Mouse (Mus musculus): Measurements from ENCODE around the gene Cd9. TPM values are rescaled to one million over a fixed set of nuclear protein-coding genes. Genes with fewer than 3 reads are reported as not detected.

Cd9 gene
- polyA plus RNA-seq, 1 experiment from 2014 or later, result 43.7 TPM

GRCm38 (mm10) chr6:125430358-125430958 is 64.1 kb downstream of the Cd9 start:
- 11% methylated on average over 14 of the region's 14 CpGs for WGBS

GRCm38 (mm10) chr6:125429741-125430140 is 64.8 kb downstream of the Cd9 start:
- no peak overlapping the region for H3K4me2 ChIP-seq (ENCODE audit: low read depth)
- H3K27ac ChIP-seq (ENCODE audit: low read depth, low read length), result no peak overlapping the region
- H3K36me3 ChIP-seq (ENCODE audit: control insufficient read depth, insufficient read depth, low read length), result no peaks in the 10 kb centered on the region
- no peaks in the 10 kb centered on the region for H3K9me3 ChIP-seq (ENCODE audit: control insufficient read depth, low read length)
- no peak for DNase-seq (ENCODE audit: low spot score)
- no peaks in the 10 kb centered on the region for H3K27me3 ChIP-seq (ENCODE audit: control insufficient read depth, insufficient read depth, low read length)
- H3K9ac ChIP-seq (ENCODE audit: low read length), result no peak overlapping the region
- ATAC-seq (ENCODE audit: insufficient read depth, low FRiP score, low TSS enrichment), result no peak
- WGBS, result 91% methylated on average over 6 of the region's 6 CpGs
- no peak overlapping the region for H3K4me3 ChIP-seq (ENCODE audit: low read depth, low read length)
- no peaks in the 10 kb centered on the region for H3K4me1 ChIP-seq (ENCODE audit: control insufficient read depth, insufficient read depth, low read length)

More at GRCm38 (mm10) chr6:125430358-125430958, 64.1 kb downstream of the Cd9 start:
- no peak overlapping the region for H3K27ac ChIP-seq (ENCODE audit: low read depth, low read length)
- no peaks in the 10 kb centered on the region for H3K36me3 ChIP-seq (ENCODE audit: control insufficient read depth, insufficient read depth, low read length)
- no peak for ATAC-seq (ENCODE audit: insufficient read depth, low FRiP score, low TSS enrichment)
- H3K4me1 ChIP-seq (ENCODE audit: control insufficient read depth, insufficient read depth, low read length), result no peaks in the 10 kb centered on the region
- H3K9me3 ChIP-seq (ENCODE audit: control insufficient read depth, low read length), result no peaks in the 10 kb centered on the region
- H3K4me3 ChIP-seq (ENCODE audit: low read depth, low read length), result no peak overlapping the region
- DNase-seq (ENCODE audit: low spot score), result no peak
- H3K9ac ChIP-seq (ENCODE audit: low read length), result no peak overlapping the region
- no peaks in the 10 kb centered on the region for H3K27me3 ChIP-seq (ENCODE audit: control insufficient read depth, insufficient read depth, low read length)
- H3K4me2 ChIP-seq (ENCODE audit: low read depth), result no peak overlapping the region

GRCm38 (mm10) chr6:125426383-125427360 is 67.9 kb downstream of the Cd9 start:
- H3K4me3 ChIP-seq (ENCODE audit: low read depth, low read length), result peak overlapping the region; percentile 38
- H3K9ac ChIP-seq (ENCODE audit: low read length), result peak overlapping the region; percentile 65
- H3K4me2 ChIP-seq (ENCODE audit: low read depth), result peak overlapping the region; percentile 88
- H3K9me3 ChIP-seq (ENCODE audit: control insufficient read depth, low read length), result no peaks in the 10 kb centered on the region
- no peaks in the 10 kb centered on the region for H3K36me3 ChIP-seq (ENCODE audit: control insufficient read depth, insufficient read depth, low read length)
- no peaks in the 10 kb centered on the region; the same call in 1 of the 2 replicates for H3K4me1 ChIP-seq (ENCODE audit: control insufficient read depth, insufficient read depth, low read length)
- DNase-seq (ENCODE audit: low spot score), result peak; percentile 87
- H3K27me3 ChIP-seq (ENCODE audit: control insufficient read depth, insufficient read depth, low read length), result no peaks in the 10 kb centered on the region
- H3K27ac ChIP-seq (ENCODE audit: low read depth, low read length), result 0 out of 2 replicates have a peak overlapping the region, but pooled peaks have one; percentile 14
- WGBS, result 3% methylated on average over 25 of the region's 25 CpGs
- peak; percentile 86 for ATAC-seq (ENCODE audit: insufficient read depth, low FRiP score, low TSS enrichment)

- no peak for ATAC-seq (ENCODE audit: insufficient read depth, low FRiP score, low TSS enrichment)
- H3K36me3 ChIP-seq (ENCODE audit: control insufficient read depth, insufficient read depth, low read length), result no peaks in the 10 kb centered on the region
- H3K27me3 ChIP-seq (ENCODE audit: control insufficient read depth, insufficient read depth, low read length), result no peaks in the 10 kb centered on the region
- H3K27ac ChIP-seq (ENCODE audit: low read depth, low read length), result no peak overlapping the region
- H3K9ac ChIP-seq (ENCODE audit: low read length), result no peak overlapping the region
- H3K4me2 ChIP-seq (ENCODE audit: low read depth), result no peak overlapping the region
- H3K4me1 ChIP-seq (ENCODE audit: control insufficient read depth, insufficient read depth, low read length), result no peaks in the 10 kb centered on the region; the same call in 1 of the 2 replicates
- no peak for DNase-seq (ENCODE audit: low spot score)
- no peaks in the 10 kb centered on the region for H3K9me3 ChIP-seq (ENCODE audit: control insufficient read depth, low read length)
- no peak overlapping the region for H3K4me3 ChIP-seq (ENCODE audit: low read depth, low read length)
- 57% methylated on average over 15 of the region's 15 CpGs for WGBS
Observed at GRCm38 (mm10) chr6:125425205-125426090, 69.1 kb downstream of the Cd9 start.

- no peak for DNase-seq (ENCODE audit: low spot score)
- WGBS, result 72% methylated on average over 3 of the region's 3 CpGs
- H3K9ac ChIP-seq (ENCODE audit: low read length), result no peak overlapping the region
- H3K27me3 ChIP-seq (ENCODE audit: control insufficient read depth, insufficient read depth, low read length), result no peaks in the 10 kb centered on the region
- no peaks in the 10 kb centered on the region; the same call in 1 of the 2 replicates for H3K4me1 ChIP-seq (ENCODE audit: control insufficient read depth, insufficient read depth, low read length)
- ATAC-seq (ENCODE audit: insufficient read depth, low FRiP score, low TSS enrichment), result no peak
- H3K4me2 ChIP-seq (ENCODE audit: low read depth), result no peak overlapping the region
- H3K4me3 ChIP-seq (ENCODE audit: low read depth, low read length), result no peak overlapping the region
- no peaks in the 10 kb centered on the region for H3K9me3 ChIP-seq (ENCODE audit: control insufficient read depth, low read length)
- H3K36me3 ChIP-seq (ENCODE audit: control insufficient read depth, insufficient read depth, low read length), result no peaks in the 10 kb centered on the region
- H3K27ac ChIP-seq (ENCODE audit: low read depth, low read length), result no peak overlapping the region
Observed at GRCm38 (mm10) chr6:125424156-125424555, 70.4 kb downstream of the Cd9 start.

- DNase-seq (ENCODE audit: low spot score), result no peak
Observed at GRCm38 (mm10) chr6:125423507-125423906, 71.1 kb downstream of the Cd9 start.

GRCm38 (mm10) chr6:125423099-125423498 is 71.5 kb downstream of the Cd9 start:
- Histone ChIP-seq H3K9ac (ENCODE audit: low read length) (no peak overlapping the region), H3K9me3 (ENCODE audit: control insufficient read depth, low read length) (no peaks in the 10 kb centered on the region), H3K4me1 (ENCODE audit: control insufficient read depth, insufficient read depth, low read length) (no peaks in the 10 kb centered on the region; the same call in 1 of the 2 replicates), H3K27ac (ENCODE audit: low read depth, low read length) (no peak overlapping the region), H3K27me3 (ENCODE audit: control insufficient read depth, insufficient read depth, low read length) (no peaks in the 10 kb centered on the region), H3K4me2 (ENCODE audit: low read depth) (no peak overlapping the region), H3K4me3 (ENCODE audit: low read depth, low read length) (no peak overlapping the region), H3K36me3 (ENCODE audit: control insufficient read depth, insufficient read depth, low read length) (no peaks in the 10 kb centered on the region)
- DNase-seq (ENCODE audit: low spot score) (no peak), ATAC-seq (ENCODE audit: insufficient read depth, low FRiP score, low TSS enrichment) (no peak)
- 56% methylated on average over 3 of the region's 3 CpGs for WGBS

More at GRCm38 (mm10) chr6:125423507-125423906, 71.1 kb downstream of the Cd9 start:
- ATAC-seq (ENCODE audit: insufficient read depth, low FRiP score, low TSS enrichment), result no peak
- Histone ChIP-seq H3K27ac (ENCODE audit: low read depth, low read length) (no peak overlapping the region), H3K4me2 (ENCODE audit: low read depth) (no peak overlapping the region), H3K9me3 (ENCODE audit: control insufficient read depth, low read length) (no peaks in the 10 kb centered on the region), H3K4me1 (ENCODE audit: control insufficient read depth, insufficient read depth, low read length) (no peaks in the 10 kb centered on the region; the same call in 1 of the 2 replicates), H3K36me3 (ENCODE audit: control insufficient read depth, insufficient read depth, low read length) (no peaks in the 10 kb centered on the region), H3K4me3 (ENCODE audit: low read depth, low read length) (no peak overlapping the region), H3K9ac (ENCODE audit: low read length) (no peak overlapping the region), H3K27me3 (ENCODE audit: control insufficient read depth, insufficient read depth, low read length) (no peaks in the 10 kb centered on the region)
- 46% methylated on average over 13 of the region's 13 CpGs for WGBS

All from neural tube, embryonic 11.5 days (tissue).